Mouse (Mus musculus): ENCODE data around the gene Olfr312.

DNA sequence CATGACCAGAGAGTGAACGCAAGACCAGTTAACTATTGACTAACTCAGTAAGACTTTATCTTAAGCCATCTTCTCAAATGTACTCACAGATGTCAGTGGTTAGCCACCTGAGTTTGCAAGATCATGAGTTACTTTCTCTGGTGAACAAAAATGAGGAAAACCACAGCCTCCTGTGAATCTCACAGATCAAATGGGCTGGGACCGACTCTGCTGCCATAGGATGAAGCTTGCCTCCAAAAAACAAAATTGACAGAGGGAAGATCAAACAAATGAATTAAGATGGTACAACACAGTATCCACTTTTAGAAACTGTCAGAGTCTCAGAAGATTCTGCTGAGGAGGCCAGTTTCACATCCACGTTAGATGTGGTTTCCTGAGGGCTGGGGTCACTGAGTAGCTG is 727 bp downstream of the Olfr312 start:
- no peak for TF ChIP-seq POLR2A (IDR thresholded peaks at IDR 0.05; ENCODE audit: low read depth, low read length)
- no peak for TF ChIP-seq EP300 (IDR thresholded peaks at IDR 0.05; ENCODE audit: low read length)

All from CH12.LX (cell line).